Comparison of ENCODE assay signal across 10 mouse cellular contexts in the genomic region with DNA sequence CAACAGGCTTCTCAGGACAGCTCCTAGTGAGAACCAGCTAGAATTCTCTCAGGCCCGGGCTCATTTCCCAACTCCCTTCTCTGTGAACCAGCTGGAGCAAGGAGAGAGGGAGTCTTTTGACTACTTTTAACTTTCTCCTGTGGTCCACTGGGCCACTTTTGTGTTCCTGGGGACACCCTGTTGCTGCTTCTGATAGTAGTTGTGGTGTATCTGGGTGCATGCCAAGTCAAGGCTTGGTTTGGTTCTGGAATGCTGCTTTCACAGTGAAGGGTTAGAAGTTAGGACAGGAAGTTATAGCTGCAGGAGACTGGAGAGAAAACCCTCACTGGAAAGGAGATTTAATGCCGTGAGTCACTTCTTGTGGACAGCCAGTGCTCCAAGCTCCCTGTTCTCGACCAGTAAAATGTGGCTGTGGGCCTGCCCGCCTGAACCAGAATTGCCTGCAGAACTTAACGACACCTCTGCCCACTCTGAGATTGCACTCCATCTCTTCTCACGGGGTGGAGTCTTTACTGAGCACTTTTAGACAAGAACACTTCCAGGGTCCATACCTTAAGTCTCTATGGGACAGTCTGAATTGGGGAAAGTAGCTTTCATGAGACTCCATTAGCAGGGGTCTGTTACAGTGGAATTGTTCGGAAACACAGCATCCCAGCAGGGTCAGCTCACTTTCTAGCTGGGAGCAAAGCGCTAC.
DNase-seq lines count a peak whose midpoint lies in the region; ATAC-seq lines count a peak whose summit lies in the region.
"Had no signal": no experiment of that assay in that cellular context is flagged by ENCODE, and none has a peak within 500 bp of the region (broad histone marks: within the 10 kb centered on the region; RNA-seq: fewer than 3 reads in every experiment).

No protein-coding gene starts in this region.

- H3K36me3 ChIP-seq in midbrain, embryonic 11.5 days (ENCODE audit: control insufficient read depth, insufficient read depth, low read length): no peaks in the 10 kb centered on the region
- no peaks in the 10 kb centered on the region for H3K36me3 ChIP-seq in midbrain, embryonic 14.5 days (ENCODE audit: control insufficient read depth, insufficient read depth, low read length)
- H3K36me3 ChIP-seq in heart, embryonic 13.5 days: no peaks in the 10 kb centered on the region
- H3K36me3 ChIP-seq in stomach, embryonic 16.5 days (ENCODE audit: control insufficient read depth, insufficient read depth, low read length): no peaks in the 10 kb centered on the region
- H3K36me3 ChIP-seq in forebrain, embryonic 10.5 days (replicated peaks): no peaks in the 10 kb centered on the region

- no peak overlapping the region for H3K27ac ChIP-seq in midbrain, embryonic 11.5 days (ENCODE audit: low read depth, low read length)
- no peak overlapping the region for H3K27ac ChIP-seq in midbrain, embryonic 14.5 days (replicated peaks; ENCODE audit: low read depth, low read length)
- peak overlapping the region; percentile 97 for H3K27ac ChIP-seq in heart, embryonic 13.5 days (replicated peaks)
- H3K27ac ChIP-seq in stomach, embryonic 16.5 days (ENCODE audit: low read length): peak overlapping the region; percentile 54; the same call in 1 of the 2 replicates
- no peak overlapping the region for H3K27ac ChIP-seq in forebrain, embryonic 10.5 days
- H3K27ac ChIP-seq: hindbrain, embryonic 14.5 days had no signal

- ATAC-seq in midbrain, embryonic 11.5 days (ENCODE audit: low FRiP score): no peak
- no peak for ATAC-seq in midbrain, embryonic 14.5 days (ENCODE audit: low FRiP score, low TSS enrichment)
- ATAC-seq in heart, embryonic 13.5 days (ENCODE audit: extremely low read depth, insufficient number of reproducible peaks, low FRiP score, low TSS enrichment): no peak
- no peak for ATAC-seq in stomach, embryonic 16.5 days (ENCODE audit: insufficient read depth, low FRiP score)
- ATAC-seq in megakaryocyte-erythroid progenitor cell, adult 5-6 weeks (replicated peaks; ENCODE audit: low FRiP score, low TSS enrichment, poor library complexity, severe bottlenecking): no peak

- H3K9me3 ChIP-seq in midbrain, embryonic 11.5 days (ENCODE audit: control insufficient read depth, low read length): no peaks in the 10 kb centered on the region
- no peaks in the 10 kb centered on the region for H3K9me3 ChIP-seq in midbrain, embryonic 14.5 days (ENCODE audit: control insufficient read depth, low read length)
- 0 out of 2 replicates have a peak, but pooled peaks cover 4% of the 10 kb centered on the region for H3K9me3 ChIP-seq in heart, embryonic 13.5 days
- no peaks in the 10 kb centered on the region for H3K9me3 ChIP-seq in stomach, embryonic 16.5 days (replicated peaks; ENCODE audit: control insufficient read depth, low read length)
- no peaks in the 10 kb centered on the region for H3K9me3 ChIP-seq in forebrain, embryonic 10.5 days

- H3K4me2 ChIP-seq in midbrain, embryonic 11.5 days: no peak overlapping the region
- H3K4me2 ChIP-seq in midbrain, embryonic 14.5 days (ENCODE audit: low read length): no peak overlapping the region
- H3K4me2 ChIP-seq in heart, embryonic 13.5 days: peak overlapping the region; percentile 60
- no peak overlapping the region for H3K4me2 ChIP-seq in stomach, embryonic 16.5 days (ENCODE audit: low read depth, low read length)
- H3K4me2 ChIP-seq: hindbrain, embryonic 14.5 days had no signal

- H3K9ac ChIP-seq in midbrain, embryonic 11.5 days (ENCODE audit: low read length): no peak overlapping the region
- no peak overlapping the region for H3K9ac ChIP-seq in midbrain, embryonic 14.5 days (replicated peaks; ENCODE audit: low read length)
- H3K9ac ChIP-seq in heart, embryonic 13.5 days: peak overlapping the region; percentile 42
- no peak overlapping the region for H3K9ac ChIP-seq in stomach, embryonic 16.5 days (ENCODE audit: low read length)
- H3K9ac ChIP-seq: hindbrain, embryonic 14.5 days had no signal

- H3K4me1 ChIP-seq in midbrain, embryonic 11.5 days (ENCODE audit: control insufficient read depth, insufficient read depth, low read length): no peaks in the 10 kb centered on the region; the same call in 1 of the 2 replicates
- no peaks in the 10 kb centered on the region for H3K4me1 ChIP-seq in midbrain, embryonic 14.5 days (ENCODE audit: control insufficient read depth, insufficient read depth, low read length)
- peaks cover 47% of the 10 kb centered on the region for H3K4me1 ChIP-seq in heart, embryonic 13.5 days
- no peaks in the 10 kb centered on the region; the same call in 1 of the 2 replicates for H3K4me1 ChIP-seq in stomach, embryonic 16.5 days (ENCODE audit: control insufficient read depth, insufficient read depth, low read length)
- H3K4me1 ChIP-seq in forebrain, embryonic 10.5 days: peaks cover 11% of the 10 kb centered on the region

- WGBS in midbrain, embryonic 11.5 days: 75% methylated on average over 8 of the region's 8 CpGs
- WGBS in midbrain, embryonic 14.5 days: 81% methylated on average over 8 of the region's 8 CpGs
- WGBS in heart, embryonic 13.5 days: 35% methylated on average over 8 of the region's 8 CpGs
- WGBS in stomach, embryonic 16.5 days: 61% methylated on average over 8 of the region's 8 CpGs
- 80% methylated on average over 8 of the region's 8 CpGs for WGBS in forebrain, embryonic 10.5 days

- H3K4me3 ChIP-seq in midbrain, embryonic 11.5 days (ENCODE audit: low read depth, low read length): no peak overlapping the region
- no peak overlapping the region for H3K4me3 ChIP-seq in midbrain, embryonic 14.5 days (replicated peaks; ENCODE audit: low read depth, low read length)
- no peak overlapping the region for H3K4me3 ChIP-seq in heart, embryonic 13.5 days
- H3K4me3 ChIP-seq in stomach, embryonic 16.5 days (replicated peaks; ENCODE audit: low read length): no peak overlapping the region
- H3K4me3 ChIP-seq in forebrain, embryonic 10.5 days: no peak overlapping the region

- H3K27me3 ChIP-seq in midbrain, embryonic 11.5 days (ENCODE audit: control insufficient read depth, insufficient read depth, low read length): no peaks in the 10 kb centered on the region
- no peaks in the 10 kb centered on the region for H3K27me3 ChIP-seq in midbrain, embryonic 14.5 days (ENCODE audit: control insufficient read depth, insufficient read depth, low read length)
- no peaks in the 10 kb centered on the region for H3K27me3 ChIP-seq in heart, embryonic 13.5 days (replicated peaks)
- H3K27me3 ChIP-seq in stomach, embryonic 16.5 days (ENCODE audit: control insufficient read depth, insufficient read depth, low read length): no peaks in the 10 kb centered on the region
- no peaks in the 10 kb centered on the region for H3K27me3 ChIP-seq in forebrain, embryonic 10.5 days (ENCODE audit: poor library complexity, severe bottlenecking)

- peak; percentile 56 for DNase-seq in midbrain, embryonic 11.5 days (ENCODE audit: low spot score, missing footprints)
- no peak for DNase-seq in midbrain, embryonic 14.5 days
- peak; percentile 23 to 48 for DNase-seq in kidney, postnatal 36 days
- DNase-seq in forebrain, embryonic 10.5 days (ENCODE audit: extremely low spot score, low spot score): no peak
- no peak for DNase-seq in cerebellum, adult 9-11 months
- DNase-seq: right cerebral cortex, postnatal 25 days had no signal

Comparison
In these comparisons a context has a peak if more than half of its experiments do, and no peak if none do; other contexts are left out.
1. DNase-seq: peak in midbrain, embryonic 11.5 days (single experiment) and kidney, postnatal 36 days (2 of 2); none in midbrain, embryonic 14.5 days (single experiment), forebrain, embryonic 10.5 days (single experiment) and cerebellum, adult 9-11 months (single experiment).
2. H3K27ac ChIP-seq: peak in heart, embryonic 13.5 days (single experiment) and stomach, embryonic 16.5 days (single experiment); none in midbrain, embryonic 11.5 days (single experiment), midbrain, embryonic 14.5 days (single experiment) and forebrain, embryonic 10.5 days (single experiment).